Mouse (Mus musculus) forebrain, embryonic 12.5 days (tissue): ENCODE data around the gene Il11ra1. TPM values are rescaled to one million over a fixed set of nuclear protein-coding genes. Genes with fewer than 3 reads are reported as not detected.
"Not testable (repeated sequence)": the region's sequence is repeated elsewhere in the genome, so short reads cannot be mapped to it uniquely, and the experiment has no call there.

Experiments
- ATAC-seq: fragments of 200-750 bp; cut with Nextera tagmentation; 2 replicates; pipeline ENCODE4 v1.8.0; 2017; ENCODE audit warnings: moderate TSS enrichment; ENCODE audit not compliant: low FRiP score
- H3K27ac ChIP-seq: fragments of 300-500 bp; sonication (generic); 2 replicates; pipeline ENCODE4 v1.5.1; 2016; ENCODE audit warnings: mild to moderate bottlenecking
- H3K27me3 ChIP-seq: fragments of 300-500 bp; sonication (generic); 2 replicates; pipeline ENCODE4 v1.6.1; 2016; ENCODE audit warnings: mild to moderate bottlenecking
- H3K36me3 ChIP-seq: fragments of 300-500 bp; sonication (generic); replicated peaks from 2 replicates; pipeline ENCODE4 v1.6.1; 2016; ENCODE audit warnings: mild to moderate bottlenecking
- H3K4me1 ChIP-seq: fragments of 300-500 bp; sonication (generic); 2 replicates; pipeline ENCODE4 v1.6.1; 2016
- H3K4me2 ChIP-seq: fragments of 300-500 bp; sonication (generic); 2 replicates; pipeline ENCODE4 v1.6.1; 2016; ENCODE audit warnings: mild to moderate bottlenecking, moderate library complexity
- H3K4me3 ChIP-seq: fragments of 300-500 bp; sonication (generic); replicated peaks from 2 replicates; pipeline ENCODE4 v1.5.1; 2016; ENCODE audit warnings: mild to moderate bottlenecking
- H3K9ac ChIP-seq: fragments of 300-500 bp; sonication (generic); 2 replicates; pipeline ENCODE4 v1.6.1; 2016; ENCODE audit warnings: mild to moderate bottlenecking
- H3K9me3 ChIP-seq: fragments of 300-500 bp; sonication (generic); 2 replicates; pipeline ENCODE4 v1.6.1; 2016
- WGBS: fragments of 180-500 bp; shearing (Covaris S2); methylation state at CpG from one replicate; pipeline ENCODE4 v1.1.7; 2016; 5-methylcytosine and 5-hydroxymethylcytosine counted together
- polyA plus RNA-seq: library from polyadenylated mRNA; unstranded; fragments of >200 nt; fragmentation: Nextera tagmentation; extraction: Ambion mirVana; gene quantifications from 2 replicates; pipeline ENCODE4 v1.2.1, GENCODE M21; 2016

Gene Il11ra1
- polyA plus RNA-seq: 56.6 and 62.1 TPM in 2 replicates

DNA sequence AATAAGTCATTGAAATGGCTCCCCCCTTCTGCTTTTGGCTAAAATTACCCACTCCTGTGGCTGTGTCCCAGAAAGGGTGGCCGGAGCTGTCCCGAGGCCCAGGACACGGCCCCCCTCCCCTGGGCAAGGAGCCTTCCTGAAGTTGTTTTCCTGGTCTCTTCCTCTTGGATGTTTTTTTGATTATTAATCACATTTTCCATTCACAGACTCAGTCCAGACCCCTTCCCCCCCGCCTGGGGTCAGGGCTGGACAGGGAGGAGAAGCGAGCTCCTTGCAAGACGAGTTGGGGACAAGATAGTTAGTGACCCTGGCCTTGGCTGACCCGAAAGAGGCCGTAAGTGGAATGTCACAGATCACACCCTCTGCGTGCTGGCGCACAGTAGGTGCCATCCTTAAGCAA, at the start of gene Il11ra1:
Gene Il11ra1 (plus strand): TSS at position 207 of the 400 bp plus-strand sequence.
- WGBS: 82% methylated on average over 10 of the region's 10 CpGs
- H3K27ac ChIP-seq: not testable (repeated sequence)

DNA sequence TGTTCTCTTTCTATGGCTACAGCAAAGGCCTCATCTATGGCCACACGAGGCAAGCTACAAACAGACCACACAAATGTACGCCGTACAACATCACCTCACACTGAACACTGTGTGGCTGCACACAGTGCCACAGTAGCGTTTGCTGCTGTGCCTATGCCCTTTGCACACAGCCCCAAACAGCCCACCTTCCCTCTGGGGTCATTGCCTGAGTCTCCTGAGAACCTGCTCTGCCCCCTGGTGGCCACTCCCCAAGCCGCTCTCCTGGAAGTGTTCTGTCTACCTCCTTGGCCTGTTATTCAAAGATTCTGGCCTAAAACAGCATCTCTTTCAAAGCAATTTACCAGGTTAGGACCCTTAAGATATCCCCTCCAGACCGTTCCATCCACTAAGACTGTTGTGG, 46.5 kb upstream of the Il11ra1 start:
- peaks cover 22% of the 10 kb centered on the region for H3K36me3 ChIP-seq
- H3K9ac ChIP-seq: 0 out of 2 replicates have a peak overlapping the region, but pooled peaks have one; percentile 12
- H3K4me3 ChIP-seq: no peak overlapping the region
- 34% methylated on average over 6 of the region's 6 CpGs for WGBS
- H3K27me3 ChIP-seq: peaks cover 2% of the 10 kb centered on the region; the same call in 1 of the 2 replicates
- no peak for ATAC-seq
- no peak overlapping the region for H3K4me2 ChIP-seq
- no peaks in the 10 kb centered on the region for H3K9me3 ChIP-seq
- H3K27ac ChIP-seq: peak overlapping the region; percentile 44; the same call in 1 of the 2 replicates
- peaks cover 24% of the 10 kb centered on the region for H3K4me1 ChIP-seq

More for the DNA sequence above, at the start of gene Il11ra1:
- not testable (repeated sequence) for ATAC-seq, H3K36me3 ChIP-seq, H3K4me1 ChIP-seq, H3K9me3 ChIP-seq, H3K4me3 ChIP-seq, H3K9ac ChIP-seq
- Histone ChIP-seq H3K27me3 (peaks cover 17% of the 10 kb centered on the region; the same call in 1 of the 2 replicates), H3K4me2 (peak within 1 kb of the TSS; percentile 38; the same call in 1 of the 2 replicates)

DNA sequence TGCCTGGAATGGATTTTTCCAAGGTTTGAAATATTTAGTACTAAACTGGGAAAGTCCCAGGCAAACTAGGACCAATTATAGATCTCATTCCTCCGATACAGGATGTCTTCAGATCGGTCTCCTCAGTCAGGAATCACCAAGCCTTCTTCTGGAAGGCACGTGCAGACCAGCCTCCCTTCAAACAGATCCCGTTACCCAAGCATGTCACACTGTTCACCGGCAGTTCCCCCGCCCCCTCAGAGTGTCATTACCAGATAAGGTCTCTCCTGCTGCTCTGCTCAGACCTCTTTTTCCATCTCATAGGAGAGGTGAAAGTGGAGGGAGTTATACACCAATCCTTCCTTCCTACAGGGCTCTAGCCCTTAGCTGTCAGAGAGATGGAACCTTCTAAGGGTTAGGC, 46.1 kb upstream of the Il11ra1 start:
- no peak for ATAC-seq
- 65% methylated on average over 6 of the region's 6 CpGs for WGBS
- peaks cover 24% of the 10 kb centered on the region for H3K4me1 ChIP-seq
- no peak overlapping the region for H3K9ac ChIP-seq
- no peak overlapping the region for H3K4me3 ChIP-seq
- no peak overlapping the region for H3K4me2 ChIP-seq
- peaks cover 23% of the 10 kb centered on the region for H3K36me3 ChIP-seq
- H3K27me3 ChIP-seq: peaks cover 4% of the 10 kb centered on the region; the same call in 1 of the 2 replicates
- peak overlapping the region; percentile 44 for H3K27ac ChIP-seq
- H3K9me3 ChIP-seq: no peaks in the 10 kb centered on the region

DNA sequence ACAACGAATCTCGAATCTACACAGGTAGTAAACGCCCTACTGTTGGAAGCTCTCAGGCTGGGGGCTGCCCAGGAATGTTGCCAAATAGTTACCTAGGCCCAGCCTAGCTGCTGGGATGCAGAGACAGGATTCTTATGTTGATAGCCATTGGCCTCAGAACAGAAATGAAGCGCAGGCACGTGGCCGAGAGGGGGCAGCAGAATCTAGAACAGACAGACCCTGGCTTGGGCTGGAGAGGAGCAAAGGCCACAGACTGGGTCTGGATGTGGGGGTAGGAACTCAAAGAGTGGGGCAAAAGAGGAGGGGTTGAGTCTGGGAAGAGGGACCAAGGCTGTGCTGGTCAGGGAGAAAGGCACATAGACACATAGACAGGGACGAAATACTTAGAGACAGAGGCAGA, 45.6 kb upstream of the Il11ra1 start:
- Histone ChIP-seq H3K4me2 (no peak overlapping the region), H3K27me3 (peaks cover 9% of the 10 kb centered on the region; the same call in 1 of the 2 replicates), H3K27ac (peak overlapping the region; percentile 44), H3K4me1 (peaks cover 26% of the 10 kb centered on the region), H3K36me3 (peaks cover 23% of the 10 kb centered on the region), H3K9me3 (no peaks in the 10 kb centered on the region), H3K4me3 (no peak overlapping the region), H3K9ac (no peak overlapping the region)
- peak; percentile 18; the same call in 1 of the 2 replicates for ATAC-seq
- 12% methylated on average over 7 of the region's 7 CpGs for WGBS

DNA sequence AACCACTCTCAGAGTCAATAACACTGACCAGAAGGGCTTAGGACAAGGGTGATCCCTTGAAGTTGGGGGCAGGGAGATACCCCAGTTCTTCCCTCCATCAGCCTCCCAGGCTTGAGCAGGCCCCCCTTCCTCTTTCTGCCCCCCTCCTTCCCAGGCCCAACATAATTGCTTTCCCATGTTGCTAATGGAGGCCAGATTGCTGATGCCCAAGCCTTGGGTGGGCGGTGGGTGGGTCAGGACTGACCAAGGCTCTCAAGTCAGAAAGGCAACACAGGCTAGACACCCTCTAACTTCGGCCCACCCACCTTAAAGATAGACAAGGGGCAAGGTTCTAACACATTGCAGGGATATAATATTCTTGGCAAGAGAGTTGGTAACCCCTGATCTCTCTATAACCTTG, 44.3 kb upstream of the Il11ra1 start:
- 85% methylated on average over 2 of the region's 2 CpGs for WGBS
- Histone ChIP-seq H3K4me3 (no peak overlapping the region), H3K36me3 (peaks cover 29% of the 10 kb centered on the region), H3K27me3 (peaks cover 13% of the 10 kb centered on the region; the same call in 1 of the 2 replicates), H3K4me2 (no peak overlapping the region), H3K9ac (no peak overlapping the region), H3K9me3 (no peaks in the 10 kb centered on the region), H3K4me1 (peaks cover 39% of the 10 kb centered on the region), H3K27ac (0 out of 2 replicates have a peak overlapping the region, but pooled peaks have one; percentile 19)
- ATAC-seq: no peak

DNA sequence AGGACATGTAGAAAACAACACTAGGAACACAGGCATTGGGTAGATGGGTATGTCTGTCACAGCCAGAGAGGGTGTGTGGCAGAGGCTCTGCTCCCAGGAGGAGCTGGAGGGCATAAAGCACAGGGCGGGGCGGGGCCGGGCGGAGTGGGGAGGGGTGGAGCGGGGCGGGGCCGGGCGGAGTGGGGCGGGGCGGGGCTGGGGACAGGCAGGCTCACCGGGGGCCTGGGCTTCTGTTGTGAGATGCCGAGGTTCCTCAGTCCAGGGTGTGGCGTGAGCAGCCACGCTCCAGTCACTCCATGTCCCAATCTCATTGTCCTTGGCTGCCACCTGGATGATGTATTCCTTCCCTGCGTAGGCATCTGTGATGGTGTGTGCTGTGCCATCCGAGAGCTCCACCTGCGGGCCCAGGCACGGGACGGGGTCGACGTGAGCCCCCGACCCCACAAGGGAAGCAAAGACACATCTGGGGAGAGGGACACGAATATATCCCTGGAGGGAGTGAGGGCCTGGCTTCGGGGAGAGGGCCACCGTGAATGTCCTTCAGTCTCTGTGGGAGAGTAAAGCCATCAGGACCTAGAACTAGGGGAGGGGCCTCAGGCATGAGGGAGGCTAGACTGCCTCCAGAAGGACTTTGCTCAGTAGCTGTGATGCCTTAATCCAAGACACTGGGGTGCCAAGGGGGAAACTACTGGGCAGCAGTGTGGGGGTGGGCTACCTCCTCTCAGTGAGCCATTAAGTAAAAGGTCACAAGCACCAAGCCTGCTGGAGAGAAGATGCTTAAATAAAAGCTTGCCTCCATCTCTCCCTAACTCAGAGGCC, 41.0 kb upstream of the Il11ra1 start:
- no peaks in the 10 kb centered on the region for H3K9me3 ChIP-seq
- WGBS: 15% methylated on average over 24 of the region's 25 CpGs
- ATAC-seq: 0 out of 2 replicates have a peak, but pooled peaks have one; percentile 34
- peaks cover 50% of the 10 kb centered on the region for H3K36me3 ChIP-seq
- no peak overlapping the region for H3K4me3 ChIP-seq
- H3K4me1 ChIP-seq: peaks cover 67% of the 10 kb centered on the region
- no peak overlapping the region for H3K27ac ChIP-seq
- peaks cover 18% of the 10 kb centered on the region for H3K27me3 ChIP-seq
- peak overlapping the region; percentile 42; the same call in 1 of the 2 replicates for H3K9ac ChIP-seq
- H3K4me2 ChIP-seq: no peak overlapping the region

DNA sequence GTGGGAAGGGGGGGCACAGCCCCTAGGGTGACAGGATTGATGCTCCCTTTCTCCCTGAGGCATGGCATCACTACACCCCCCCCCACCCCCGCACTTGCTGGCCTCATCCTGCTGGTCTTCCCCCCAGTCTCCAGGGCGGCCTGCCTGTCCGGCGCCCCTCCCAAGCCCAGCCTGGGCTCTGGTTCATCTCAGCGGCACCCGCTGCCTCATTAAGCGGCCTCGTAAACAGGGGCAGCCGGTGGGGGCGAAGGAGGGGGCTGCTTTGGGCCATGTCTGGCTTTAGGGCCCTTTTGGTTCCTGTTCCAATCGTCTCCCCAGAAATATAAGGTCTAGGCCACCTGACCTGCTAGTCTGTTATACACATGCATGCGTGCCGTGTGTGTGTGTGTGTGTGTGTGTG, 40.2 kb upstream of the Il11ra1 start:
- no peak overlapping the region for H3K4me2 ChIP-seq
- peaks cover 68% of the 10 kb centered on the region for H3K4me1 ChIP-seq
- peaks cover 57% of the 10 kb centered on the region for H3K36me3 ChIP-seq
- WGBS: 53% methylated on average over 13 of the region's 13 CpGs
- ATAC-seq: no peak
- 0 out of 2 replicates have a peak overlapping the region, but pooled peaks have one; percentile 53 for H3K27ac ChIP-seq
- H3K4me3 ChIP-seq: no peak overlapping the region
- no peaks in the 10 kb centered on the region for H3K9me3 ChIP-seq
- H3K27me3 ChIP-seq: peaks cover 18% of the 10 kb centered on the region
- H3K9ac ChIP-seq: peak overlapping the region; percentile 42

DNA sequence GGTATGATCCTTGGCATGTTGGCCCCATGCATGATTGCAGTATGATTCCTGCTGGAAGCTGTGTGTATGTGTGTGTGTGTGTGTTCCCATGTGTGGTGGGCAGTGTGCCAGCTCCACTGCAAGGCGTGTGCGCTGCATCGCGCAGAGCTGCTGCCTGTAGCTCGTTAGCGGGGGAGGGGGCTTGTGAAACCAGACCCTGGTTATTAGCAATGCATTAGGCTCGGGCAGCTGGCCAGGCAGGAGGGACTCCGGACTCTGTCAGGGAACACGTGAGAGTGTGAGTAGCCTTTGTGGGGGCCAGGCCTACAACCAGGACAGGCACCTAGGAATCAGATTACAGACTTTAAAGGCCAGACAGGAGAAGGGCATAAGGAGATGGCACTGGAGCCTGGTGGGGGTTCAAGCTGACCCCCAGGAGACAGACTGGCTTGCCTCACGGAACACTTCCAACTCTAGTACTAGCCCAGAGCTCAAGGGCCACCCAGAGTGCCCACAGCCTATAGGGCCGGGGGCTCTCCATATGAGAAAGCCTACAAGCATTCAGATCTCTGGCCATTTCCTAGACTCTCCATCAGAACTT, 38.8 kb upstream of the Il11ra1 start:
- peaks cover 78% of the 10 kb centered on the region for H3K4me1 ChIP-seq
- H3K4me2 ChIP-seq: peak overlapping the region; percentile 2; the same call in 1 of the 2 replicates
- H3K4me3 ChIP-seq: no peak overlapping the region
- peaks cover 18% of the 10 kb centered on the region for H3K27me3 ChIP-seq
- 14% methylated on average over 11 of the region's 11 CpGs for WGBS
- no peaks in the 10 kb centered on the region for H3K9me3 ChIP-seq
- peak; percentile 51; the same call in 1 of the 2 replicates for ATAC-seq
- H3K27ac ChIP-seq: peak overlapping the region; percentile 48
- H3K36me3 ChIP-seq: peaks cover 63% of the 10 kb centered on the region
- no peak overlapping the region for H3K9ac ChIP-seq

DNA sequence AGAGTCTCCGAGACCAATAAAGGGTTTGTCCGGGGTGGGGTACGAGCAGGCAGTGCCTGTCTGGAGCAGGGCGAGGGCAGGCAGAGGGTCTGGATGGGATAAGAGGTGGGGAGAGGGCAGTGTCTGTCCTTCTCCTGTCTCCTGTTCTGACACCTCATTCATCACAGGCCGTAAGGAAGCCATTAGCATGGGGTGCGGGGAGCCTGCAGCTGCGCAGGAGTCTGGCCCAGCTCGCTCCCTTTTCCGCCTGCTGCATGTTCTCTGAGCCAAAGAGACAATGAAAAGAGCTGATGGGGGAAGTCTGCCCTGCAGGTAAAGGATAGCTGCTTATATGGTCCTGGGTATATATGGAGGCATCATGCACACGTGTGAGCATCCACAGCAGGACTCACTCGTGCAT, 37.1 kb upstream of the Il11ra1 start:
- Histone ChIP-seq H3K9me3 (no peaks in the 10 kb centered on the region), H3K36me3 (peaks cover 60% of the 10 kb centered on the region), H3K4me2 (no peak overlapping the region), H3K9ac (no peak overlapping the region), H3K27ac (no peak overlapping the region; the same call in 1 of the 2 replicates), H3K4me1 (peaks cover 81% of the 10 kb centered on the region), H3K4me3 (no peak overlapping the region), H3K27me3 (peaks cover 24% of the 10 kb centered on the region)
- ATAC-seq: no peak
- 82% methylated on average over 11 of the region's 11 CpGs for WGBS

DNA sequence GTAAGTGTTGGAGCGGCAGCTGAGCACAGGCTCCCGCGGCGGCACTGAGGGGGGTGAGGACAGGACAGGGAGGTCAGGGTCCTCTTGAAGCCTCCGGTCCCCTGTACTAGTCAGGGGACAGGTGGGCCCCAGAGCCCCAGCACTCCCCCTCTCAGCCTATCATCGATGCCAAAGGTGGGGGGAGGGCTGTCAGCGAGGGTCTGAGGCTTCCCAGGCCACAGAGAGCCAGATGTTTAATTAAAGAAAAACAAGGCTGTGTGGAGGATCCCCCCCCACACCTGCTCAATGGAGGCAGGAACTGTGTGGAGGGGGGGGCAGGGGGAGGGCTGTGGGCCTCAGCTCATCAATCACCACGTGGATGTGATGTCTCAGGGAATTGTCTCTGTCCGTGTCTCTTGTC, 36.2 kb upstream of the Il11ra1 start:
- H3K9me3 ChIP-seq: no peaks in the 10 kb centered on the region
- peaks cover 23% of the 10 kb centered on the region for H3K27me3 ChIP-seq
- ATAC-seq: no peak
- H3K4me2 ChIP-seq: no peak overlapping the region; the same call in 1 of the 2 replicates
- WGBS: 70% methylated on average over 9 of the region's 9 CpGs
- H3K9ac ChIP-seq: 0 out of 2 replicates have a peak overlapping the region, but pooled peaks have one; percentile 21
- H3K4me3 ChIP-seq: no peak overlapping the region
- H3K4me1 ChIP-seq: peaks cover 74% of the 10 kb centered on the region
- no peak overlapping the region for H3K27ac ChIP-seq
- H3K36me3 ChIP-seq: peaks cover 57% of the 10 kb centered on the region

DNA sequence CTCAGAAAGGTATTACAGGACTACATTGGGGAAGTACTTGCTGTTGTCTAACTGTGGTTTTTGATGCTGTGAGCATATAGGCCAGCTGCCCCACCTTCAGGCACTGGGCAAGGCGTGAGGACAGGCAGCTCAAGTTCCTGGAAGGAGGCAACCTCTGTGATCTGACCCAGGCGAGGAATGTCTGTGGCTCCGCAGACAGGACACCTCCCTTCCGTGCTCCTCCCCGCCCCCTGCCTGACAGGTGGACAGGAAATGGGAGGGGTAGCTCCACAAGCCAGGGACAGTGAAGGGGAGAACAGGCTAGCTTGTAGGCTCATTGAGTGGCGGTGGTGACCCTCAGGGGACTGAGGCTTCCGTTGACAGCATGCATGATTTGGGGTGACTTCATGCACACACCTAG, 35.3 kb upstream of the Il11ra1 start:
- ATAC-seq: no peak
- Histone ChIP-seq H3K36me3 (peaks cover 59% of the 10 kb centered on the region), H3K4me3 (no peak overlapping the region), H3K9me3 (no peaks in the 10 kb centered on the region), H3K27me3 (peaks cover 14% of the 10 kb centered on the region), H3K9ac (no peak overlapping the region), H3K4me1 (peaks cover 65% of the 10 kb centered on the region), H3K27ac (peak overlapping the region; percentile 15; the same call in 1 of the 2 replicates), H3K4me2 (no peak overlapping the region)
- WGBS: 66% methylated on average over 7 of the region's 7 CpGs

DNA sequence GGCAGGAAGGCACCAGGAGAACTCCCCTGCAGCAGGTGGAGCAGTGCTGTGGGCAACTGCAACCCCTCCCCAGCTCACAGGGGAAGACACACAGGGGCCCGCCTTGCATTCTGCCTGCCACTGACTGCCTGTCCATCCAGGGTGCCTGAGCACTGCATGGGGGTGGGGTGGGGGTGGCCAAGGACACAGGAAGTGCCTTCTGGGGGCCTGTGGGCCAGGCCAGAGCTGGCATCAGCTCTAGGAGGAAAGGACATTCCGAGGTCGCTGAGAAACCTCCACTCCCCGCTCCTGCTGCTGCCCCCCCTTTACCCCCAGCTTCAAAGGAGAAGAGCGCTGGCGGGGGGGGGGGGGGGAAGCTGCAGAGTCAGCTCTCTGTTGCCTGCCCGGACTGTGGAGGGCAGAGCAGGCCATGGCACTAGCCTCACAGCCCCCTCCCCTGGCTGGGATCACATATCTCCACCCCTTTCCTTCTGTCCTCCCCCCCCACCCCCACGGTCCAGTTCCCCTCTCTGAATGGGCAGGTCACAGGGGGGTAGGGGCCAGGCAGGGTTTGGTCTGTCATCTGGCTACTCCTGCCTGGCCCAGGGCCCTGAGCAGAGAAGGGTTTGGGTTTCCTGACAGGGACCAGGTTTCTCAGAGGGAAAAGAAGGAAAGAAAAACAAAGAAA, 34.6 kb upstream of the Il11ra1 start:
- Histone ChIP-seq H3K4me3 (no peak overlapping the region), H3K27ac (peak overlapping the region; percentile 15), H3K9me3 (no peaks in the 10 kb centered on the region), H3K4me1 (peaks cover 63% of the 10 kb centered on the region), H3K9ac (peak overlapping the region; percentile 5; the same call in 1 of the 2 replicates), H3K27me3 (peaks cover 14% of the 10 kb centered on the region), H3K36me3 (peaks cover 60% of the 10 kb centered on the region), H3K4me2 (0 out of 2 replicates have a peak overlapping the region, but pooled peaks have one; percentile 1)
- 10% methylated on average over 5 of the region's 8 CpGs for WGBS
- no peak for ATAC-seq
